Mouse (Mus musculus): ENCODE measurements around the gene Cdx2. TPM values are rescaled to one million over a fixed set of nuclear protein-coding genes. Genes with fewer than 3 reads are reported as not detected.

Cdx2 gene
- total and polyA plus RNA-seq, 3 experiments = not detected

DNA sequence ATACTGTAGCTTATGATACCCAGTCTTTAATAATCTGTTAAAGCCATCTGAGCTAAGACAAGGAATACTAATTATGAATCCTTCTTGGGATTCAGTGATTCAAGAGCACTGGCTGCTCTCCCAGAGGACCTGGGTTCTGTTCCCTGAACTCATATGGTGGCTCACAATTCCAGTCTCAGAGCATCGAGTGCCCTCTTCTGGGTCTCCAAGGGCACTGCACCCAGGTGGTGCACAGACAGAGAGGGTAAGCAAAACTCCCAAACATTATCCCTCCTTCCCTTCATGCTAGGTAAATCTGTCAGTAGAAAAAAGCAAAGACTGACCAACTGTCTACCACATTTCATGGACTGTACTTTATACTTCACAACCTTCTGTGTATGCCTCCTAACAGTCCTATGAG is 38.9 kb upstream of the Cdx2 start:
- Histone ChIP-seq H3K79me2 (replicated peaks; ENCODE audit: control insufficient read depth, extremely low read depth, insufficient read depth, poor library complexity, severe bottlenecking) (no peaks in the 10 kb centered on the region; the same call in 1 of the 2 replicates), H3K4me3 (replicated peaks in 1 of 3; ENCODE audit: low read depth in 2 of 3, low read length in 2 of 3, poor library complexity in 1 of 3) (no peak overlapping the region), H3K27ac (ENCODE audit: insufficient read depth, low read depth) (no peak overlapping the region), H3K27me3 (replicated peaks) (no peaks in the 10 kb centered on the region), H3K36me3 (replicated peaks in 1 of 2; ENCODE audit: control insufficient read depth in 1 of 2, insufficient read depth in 1 of 2, low read length in 1 of 2) (peaks cover 0 to 5% of the 10 kb centered on the region in 2 experiments), H3K4me1 (ENCODE audit: control insufficient read depth in 1 of 2, insufficient read depth in 2 of 2) (peaks cover 8 to 39% of the 10 kb centered on the region in 2 experiments), H3K9me3 (replicated peaks; ENCODE audit: low read length) (peaks cover 8% of the 10 kb centered on the region), H3K4me2 (ENCODE audit: insufficient read depth, low read depth, poor library complexity, severe bottlenecking) (no peak overlapping the region), H3K9ac (ENCODE audit: insufficient read depth, low read depth) (no peak overlapping the region)
- peak; percentile 46 for TF ChIP-seq SMC3 (IDR thresholded peaks at IDR 0.05; ENCODE audit: low read depth, low read length)
- peak; percentile 44 for TF ChIP-seq RAD21 (IDR thresholded peaks at IDR 0.05; ENCODE audit: low read depth, low read length)
- TF ChIP-seq CTCF (conservative IDR thresholded peaks at IDR 0.05 in 1 of 2, IDR thresholded peaks at IDR 0.05 in 1 of 2; ENCODE audit: low read depth in 2 of 2, low read length in 2 of 2) = peak; percentile 20 to 54; a peak in 3 of 4 replicates
- no peak for TF ChIP-seq HCFC1 (IDR thresholded peaks at IDR 0.05; ENCODE audit: low read depth, low read length)
- dilution Hi-C loops (cut with MboI; ENCODE audit: extremely low pct_ligation_motif_present, extremely low pct_unique_long_range_greater_than_20kb, low sequenced_read_pairs) (no loop called here), in situ Hi-C loops (cut with MboI; ENCODE audit: low pct_ligation_motif_present, low pct_unique_long_range_greater_than_20kb, low sequenced_read_pairs) (no loop called here)
- no peak for DNase-seq (ENCODE audit: extremely low read depth)

DNA sequence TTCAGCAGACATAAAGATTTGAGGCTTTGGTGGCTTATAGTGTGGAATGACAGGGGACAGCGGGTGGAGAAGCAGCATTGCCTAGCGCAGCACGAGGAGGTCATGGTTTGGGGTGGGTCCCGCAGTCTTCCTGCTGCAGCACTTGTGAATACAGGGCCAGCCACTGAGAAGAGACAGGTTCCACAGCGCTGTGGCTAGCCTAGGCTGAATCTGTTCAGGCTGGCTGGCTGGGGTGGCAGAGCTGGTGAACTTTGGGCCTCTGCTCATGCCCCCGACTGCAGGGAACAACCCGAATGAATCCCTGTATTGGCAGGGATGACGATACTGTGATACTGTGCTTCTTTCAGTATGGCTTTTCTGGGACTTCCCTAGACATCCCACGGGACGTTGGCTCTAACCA is 36.8 kb upstream of the Cdx2 start:
- dilution Hi-C loops (cut with MboI; ENCODE audit: extremely low pct_ligation_motif_present, extremely low pct_unique_long_range_greater_than_20kb, low sequenced_read_pairs) = no loop called here
- no peak overlapping the region for H3K9ac ChIP-seq (ENCODE audit: insufficient read depth, low read depth)
- no peak overlapping the region for H3K4me3 ChIP-seq (replicated peaks in 1 of 3; ENCODE audit: low read depth in 2 of 3, low read length in 2 of 3, poor library complexity in 1 of 3)
- in situ Hi-C loops (cut with MboI; ENCODE audit: low pct_ligation_motif_present, low pct_unique_long_range_greater_than_20kb, low sequenced_read_pairs) = no loop called here
- DNase-seq (ENCODE audit: extremely low read depth) = no peak
- no peak overlapping the region for H3K27ac ChIP-seq (ENCODE audit: insufficient read depth, low read depth)
- H3K27me3 ChIP-seq (replicated peaks) = no peaks in the 10 kb centered on the region
- TF ChIP-seq USF2 (conservative IDR thresholded peaks at IDR 0.05; ENCODE audit: low read depth, low read length) (no peak), JUN (IDR thresholded peaks at IDR 0.05; ENCODE audit: insufficient read depth, low read depth, low read length) (no peak), ZC3H11A (IDR thresholded peaks at IDR 0.05; ENCODE audit: low read depth, low read length) (no peak), MYC (IDR thresholded peaks at IDR 0.05; ENCODE audit: low read depth, low read length) (no peak), NRF1 (IDR thresholded peaks at IDR 0.05; ENCODE audit: low read depth, low read length) (no peak), BHLHE40 (IDR thresholded peaks at IDR 0.05; ENCODE audit: low read depth, low read length) (no peak), CHD1 (IDR thresholded peaks at IDR 0.05; ENCODE audit: low read depth, low read length) (no peak)
- peaks cover 16 to 47% of the 10 kb centered on the region in 2 experiments for H3K4me1 ChIP-seq (ENCODE audit: control insufficient read depth in 1 of 2, insufficient read depth in 2 of 2)
- peaks cover 0 to 5% of the 10 kb centered on the region in 2 experiments for H3K36me3 ChIP-seq (replicated peaks in 1 of 2; ENCODE audit: control insufficient read depth in 1 of 2, insufficient read depth in 1 of 2, low read length in 1 of 2)
- H3K4me2 ChIP-seq (ENCODE audit: insufficient read depth, low read depth, poor library complexity, severe bottlenecking) = no peak overlapping the region
- peaks cover 8% of the 10 kb centered on the region for H3K9me3 ChIP-seq (replicated peaks; ENCODE audit: low read length)
- H3K79me2 ChIP-seq (replicated peaks; ENCODE audit: control insufficient read depth, extremely low read depth, insufficient read depth, poor library complexity, severe bottlenecking) = no peaks in the 10 kb centered on the region; the same call in 1 of the 2 replicates

DNA sequence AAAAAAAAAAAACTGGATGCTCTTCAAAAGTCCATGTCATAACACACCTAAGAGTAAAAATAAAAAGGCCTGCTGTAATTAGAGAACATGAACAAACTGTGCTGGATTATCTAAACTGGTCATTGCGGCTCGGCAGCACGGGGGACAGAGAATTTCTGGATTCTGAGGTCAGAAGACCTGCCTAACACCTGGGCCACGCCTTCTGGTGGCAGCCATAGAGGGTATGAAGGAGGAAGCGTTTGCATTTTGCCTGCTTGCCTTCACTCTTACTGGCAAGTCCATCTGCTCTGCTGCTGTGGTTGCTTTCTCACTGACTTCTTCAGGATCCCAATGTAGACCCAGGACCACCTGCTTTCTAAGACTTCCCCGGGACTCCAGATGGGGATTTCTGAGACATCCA is 35.8 kb upstream of the Cdx2 start:
- peaks cover 16 to 51% of the 10 kb centered on the region in 2 experiments for H3K4me1 ChIP-seq (ENCODE audit: control insufficient read depth in 1 of 2, insufficient read depth in 2 of 2)

More for the DNA sequence above, 35.8 kb upstream of the Cdx2 start:
- no peak overlapping the region for H3K4me2 ChIP-seq (ENCODE audit: insufficient read depth, low read depth, poor library complexity, severe bottlenecking)
- no peak overlapping the region for H3K4me3 ChIP-seq (replicated peaks in 1 of 3; ENCODE audit: low read depth in 2 of 3, low read length in 2 of 3, poor library complexity in 1 of 3)
- peaks cover 8% of the 10 kb centered on the region for H3K9me3 ChIP-seq (replicated peaks; ENCODE audit: low read length)
- no peak for DNase-seq (ENCODE audit: extremely low read depth)
- H3K36me3 ChIP-seq (replicated peaks in 1 of 2; ENCODE audit: control insufficient read depth in 1 of 2, insufficient read depth in 1 of 2, low read length in 1 of 2) = peaks cover 0 to 5% of the 10 kb centered on the region in 2 experiments
- no peak overlapping the region for H3K27ac ChIP-seq (ENCODE audit: insufficient read depth, low read depth)
- in situ Hi-C loops (cut with MboI; ENCODE audit: low pct_ligation_motif_present, low pct_unique_long_range_greater_than_20kb, low sequenced_read_pairs) (no loop called here), dilution Hi-C loops (cut with MboI; ENCODE audit: extremely low pct_ligation_motif_present, extremely low pct_unique_long_range_greater_than_20kb, low sequenced_read_pairs) (no loop called here)
- H3K79me2 ChIP-seq (replicated peaks; ENCODE audit: control insufficient read depth, extremely low read depth, insufficient read depth, poor library complexity, severe bottlenecking) = no peaks in the 10 kb centered on the region; the same call in 1 of the 2 replicates
- no peak overlapping the region for H3K9ac ChIP-seq (ENCODE audit: insufficient read depth, low read depth)
- no peaks in the 10 kb centered on the region for H3K27me3 ChIP-seq (replicated peaks)
- TF ChIP-seq RCOR1 (conservative IDR thresholded peaks at IDR 0.05; ENCODE audit: low read depth, low read length) (no peak), JUND (conservative IDR thresholded peaks at IDR 0.05; ENCODE audit: low read depth, low read length) (no peak)
